Mouse (Mus musculus): ENCODE measurements at regions not wholly inside any gene's neighbourhood (a gene's known extent, or its start where the extent isn't known, plus 50 kb on each side); places are given as distances from the start of the nearest gene placed in this dataset.

GRCm38 (mm10) chr5:111789904-111790303, 56.2 kb downstream of the Gm26897 start:
- no peak for DNase-seq

GRCm38 (mm10) chr5:111790527-111790926, 56.8 kb downstream of the Gm26897 start:
- no peak for DNase-seq

- no peak for DNase-seq
These were observed 57.4 kb downstream of the Gm26897 start for GRCm38 (mm10) chr5:111791089-111791561.

GRCm38 (mm10) chr5:111792746-111793145, 59.0 kb downstream of the Gm26897 start:
- DNase-seq, result no peak

- no peak for DNase-seq
These were observed 59.5 kb downstream of the Gm26897 start for GRCm38 (mm10) chr5:111793178-111793577.

- no peak for DNase-seq
These were observed 63.2 kb downstream of the Gm26897 start for GRCm38 (mm10) chr5:111796889-111797288.

- no peak for DNase-seq
These were observed 66.1 kb downstream of the Gm26897 start for GRCm38 (mm10) chr5:111799700-111800311.

GRCm38 (mm10) chr5:111800511-111800910, 66.8 kb downstream of the Gm26897 start:
- no peak for DNase-seq

- no peak for DNase-seq
These were observed 67.3 kb downstream of the Gm26897 start for GRCm38 (mm10) chr5:111801051-111801450.

GRCm38 (mm10) chr5:111804542-111804941, 70.8 kb downstream of the Gm26897 start:
- DNase-seq, result no peak

- no peak for DNase-seq
These were observed 71.4 kb downstream of the Gm26897 start for GRCm38 (mm10) chr5:111805150-111805549.

- DNase-seq, result no peak
These were observed 72.1 kb downstream of the Gm26897 start for GRCm38 (mm10) chr5:111805761-111806191.

GRCm38 (mm10) chr5:111810079-111810808, 76.5 kb downstream of the Gm26897 start:
- DNase-seq, result no peak

GRCm38 (mm10) chr5:111812581-111812980, 78.9 kb downstream of the Gm26897 start:
- DNase-seq, result no peak

- peak; percentile 89 for DNase-seq
These were observed 79.5 kb downstream of the Gm26897 start for GRCm38 (mm10) chr5:111813090-111813753.

GRCm38 (mm10) chr5:111814893-111815760, 81.4 kb downstream of the Gm26897 start:
- DNase-seq, result no peak

- no peak for DNase-seq
These were observed 87.2 kb downstream of the Gm26897 start for GRCm38 (mm10) chr5:111820963-111821362.

GRCm38 (mm10) chr5:111822882-111823281, 89.2 kb downstream of the Gm26897 start:
- DNase-seq, result no peak

GRCm38 (mm10) chr5:111823420-111823819, 89.7 kb downstream of the Gm26897 start:
- DNase-seq, result no peak

- DNase-seq, result no peak
These were observed 90.1 kb downstream of the Gm26897 start for GRCm38 (mm10) chr5:111823842-111824241.

- DNase-seq, result no peak
These were observed 90.9 kb downstream of the Gm26897 start for GRCm38 (mm10) chr5:111824600-111825130.

- no peak for DNase-seq
These were observed 96.2 kb downstream of the Gm26897 start for GRCm38 (mm10) chr5:111829891-111830290.
